Mouse (Mus musculus) forebrain, embryonic 15.5 days (tissue): ENCODE measurements around the gene Sdsl. TPM values are rescaled to one million over a fixed set of nuclear protein-coding genes. Genes with fewer than 3 reads are reported as not detected.

Experiments used
- ATAC-seq: fragments of 200-750 bp; cut with Nextera tagmentation; replicated peaks from 2 replicates; pipeline ENCODE4 v1.8.0; 2017; ENCODE audit warnings: mild to moderate bottlenecking, moderate TSS enrichment, moderate library complexity
- H3K27ac ChIP-seq: fragments of 300-500 bp; sonication (generic); replicated peaks from 2 replicates; pipeline ENCODE4 v1.5.1; 2015; ENCODE audit warnings: mild to moderate bottlenecking, inconsistent platforms
- H3K27me3 ChIP-seq: fragments of 300-500 bp; sonication (generic); 2 replicates; pipeline ENCODE4 v1.6.1; 2015; ENCODE audit warnings: inconsistent platforms
- H3K36me3 ChIP-seq: fragments of 300-500 bp; sonication (generic); 2 replicates; pipeline ENCODE4 v1.6.1; 2015; ENCODE audit warnings: mild to moderate bottlenecking, inconsistent platforms
- H3K4me1 ChIP-seq: fragments of 300-500 bp; sonication (generic); 2 replicates; pipeline ENCODE4 v1.6.1; 2015; ENCODE audit warnings: inconsistent platforms
- H3K4me2 ChIP-seq: fragments of 300-500 bp; sonication (generic); replicated peaks from 2 replicates; pipeline ENCODE4 v1.6.1; 2015; ENCODE audit warnings: mild to moderate bottlenecking, inconsistent platforms
- H3K4me3 ChIP-seq: fragments of 300-500 bp; sonication (generic); 2 replicates; pipeline ENCODE4 v1.5.1; 2015; ENCODE audit warnings: mild to moderate bottlenecking, inconsistent platforms
- H3K9ac ChIP-seq: fragments of 300-500 bp; sonication (generic); replicated peaks from 2 replicates; pipeline ENCODE4 v1.6.1; 2015; ENCODE audit warnings: mild to moderate bottlenecking, inconsistent platforms
- H3K9me3 ChIP-seq: fragments of 300-500 bp; sonication (generic); 2 replicates; pipeline ENCODE4 v1.6.1; 2016; ENCODE audit warnings: inconsistent platforms
- WGBS: fragments of 180-500 bp; shearing (Covaris S2); methylation state at CpG from one replicate; pipeline ENCODE4 v1.1.7; 2015; ENCODE audit warnings: mixed read lengths; 5-methylcytosine and 5-hydroxymethylcytosine counted together
- polyA plus RNA-seq: library from polyadenylated mRNA; unstranded; fragments of >200 nt; fragmentation: Nextera tagmentation; extraction: Ambion mirVana; gene quantifications from 2 replicates; pipeline ENCODE4 v1.2.1, GENCODE M21; 2015

The Sdsl gene
- 2.3 and 2.6 TPM in 2 replicates for polyA plus RNA-seq

- WGBS: 81% methylated on average over 8 of the region's 8 CpGs
- H3K27me3 ChIP-seq: no peaks in the 10 kb centered on the region
- H3K4me2 ChIP-seq: no peak within 1 kb of the TSS
- no peaks in the 10 kb centered on the region for H3K4me1 ChIP-seq
- H3K9me3 ChIP-seq: no peaks in the 10 kb centered on the region
- no peak within 1 kb of the TSS for H3K9ac ChIP-seq
- no peak within 1 kb of the TSS for H3K27ac ChIP-seq
- no peaks in the 10 kb centered on the region for H3K36me3 ChIP-seq
- ATAC-seq: no peak
- H3K4me3 ChIP-seq: no peak within 1 kb of the TSS
Measured at GRCm38 (mm10) chr5:120472770-120473169, at the start of gene Sdsl. Gene Sdsl, minus strand, starts transcription at chr5:120472810.

GRCm38 (mm10) chr5:120517552-120517951 is 44.9 kb upstream of the Sdsl start:
- Histone ChIP-seq H3K9me3 (no peaks in the 10 kb centered on the region), H3K36me3 (no peaks in the 10 kb centered on the region), H3K9ac (no peak overlapping the region), H3K27me3 (no peaks in the 10 kb centered on the region), H3K4me2 (no peak overlapping the region), H3K4me3 (no peak overlapping the region), H3K27ac (no peak overlapping the region), H3K4me1 (peaks cover 10% of the 10 kb centered on the region)
- 55% methylated on average over 9 of the region's 9 CpGs for WGBS
- no peak for ATAC-seq

- no peak overlapping the region for H3K4me2 ChIP-seq
- H3K36me3 ChIP-seq: no peaks in the 10 kb centered on the region
- no peaks in the 10 kb centered on the region for H3K9me3 ChIP-seq
- 72% methylated on average over 15 of the region's 15 CpGs for WGBS
- ATAC-seq: no peak
- H3K9ac ChIP-seq: no peak overlapping the region
- no peak overlapping the region for H3K4me3 ChIP-seq
- H3K27ac ChIP-seq: no peak overlapping the region
- peaks cover 11% of the 10 kb centered on the region for H3K4me1 ChIP-seq
- H3K27me3 ChIP-seq: no peaks in the 10 kb centered on the region; the same call in 1 of the 2 replicates
Measured at GRCm38 (mm10) chr5:120516221-120516984, 43.8 kb upstream of the Sdsl start.

- no peak overlapping the region for H3K9ac ChIP-seq
- no peak overlapping the region for H3K4me2 ChIP-seq
- H3K9me3 ChIP-seq: no peaks in the 10 kb centered on the region
- no peak overlapping the region for H3K27ac ChIP-seq
- peaks cover 21% of the 10 kb centered on the region for H3K4me1 ChIP-seq
- no peak for ATAC-seq
- H3K36me3 ChIP-seq: no peaks in the 10 kb centered on the region
- 71% methylated on average over 7 of the region's 7 CpGs for WGBS
- no peaks in the 10 kb centered on the region; the same call in 1 of the 2 replicates for H3K27me3 ChIP-seq
- H3K4me3 ChIP-seq: no peak overlapping the region
Measured at GRCm38 (mm10) chr5:120515451-120515850, 42.8 kb upstream of the Sdsl start.

- 12% methylated on average over 4 of the region's 4 CpGs for WGBS
- no peak for ATAC-seq
- Histone ChIP-seq H3K4me2 (no peak overlapping the region), H3K27me3 (no peaks in the 10 kb centered on the region; the same call in 1 of the 2 replicates), H3K9me3 (no peaks in the 10 kb centered on the region), H3K4me3 (no peak overlapping the region), H3K4me1 (peaks cover 25% of the 10 kb centered on the region), H3K27ac (no peak overlapping the region), H3K9ac (no peak overlapping the region), H3K36me3 (no peaks in the 10 kb centered on the region)
Measured at GRCm38 (mm10) chr5:120514754-120515153, 42.1 kb upstream of the Sdsl start.

GRCm38 (mm10) chr5:120514031-120514677 is 41.5 kb upstream of the Sdsl start:
- no peak for ATAC-seq
- 85% methylated on average over 9 of the region's 9 CpGs for WGBS
- no peaks in the 10 kb centered on the region for H3K36me3 ChIP-seq

GRCm38 (mm10) chr5:120512911-120513555 is 40.4 kb upstream of the Sdsl start:
- Histone ChIP-seq H3K27ac (no peak overlapping the region), H3K4me1 (peaks cover 25% of the 10 kb centered on the region), H3K27me3 (no peaks in the 10 kb centered on the region; the same call in 1 of the 2 replicates), H3K4me2 (no peak overlapping the region), H3K9ac (no peak overlapping the region), H3K9me3 (no peaks in the 10 kb centered on the region), H3K36me3 (no peaks in the 10 kb centered on the region), H3K4me3 (no peak overlapping the region)
- 46% methylated on average over 15 of the region's 15 CpGs for WGBS
- no peak for ATAC-seq

More at GRCm38 (mm10) chr5:120514031-120514677, 41.5 kb upstream of the Sdsl start:
- Histone ChIP-seq H3K9me3 (no peaks in the 10 kb centered on the region), H3K4me2 (no peak overlapping the region), H3K27ac (no peak overlapping the region), H3K4me3 (no peak overlapping the region), H3K27me3 (no peaks in the 10 kb centered on the region; the same call in 1 of the 2 replicates), H3K4me1 (peaks cover 25% of the 10 kb centered on the region), H3K9ac (no peak overlapping the region)

GRCm38 (mm10) chr5:120511643-120512220 is 39.1 kb upstream of the Sdsl start:
- Histone ChIP-seq H3K4me3 (peak overlapping the region; percentile 44; the same call in 1 of the 2 replicates), H3K9ac (no peak overlapping the region), H3K36me3 (no peaks in the 10 kb centered on the region), H3K4me1 (peaks cover 25% of the 10 kb centered on the region), H3K27ac (no peak overlapping the region), H3K4me2 (peak overlapping the region; percentile 55), H3K27me3 (no peaks in the 10 kb centered on the region; the same call in 1 of the 2 replicates), H3K9me3 (no peaks in the 10 kb centered on the region)
- 38% methylated on average over 14 of the region's 14 CpGs for WGBS
- ATAC-seq: no peak

GRCm38 (mm10) chr5:120510982-120511642 is 38.5 kb upstream of the Sdsl start, which contains the start of gene Slc8b1:
Gene Slc8b1, plus strand, starts transcription at chr5:120511168.
- Histone ChIP-seq H3K27ac (no peak within 1 kb of the TSS), H3K9me3 (no peaks in the 10 kb centered on the region), H3K4me3 (peak within 1 kb of the TSS; percentile 44), H3K4me1 (peaks cover 30% of the 10 kb centered on the region), H3K27me3 (no peaks in the 10 kb centered on the region; the same call in 1 of the 2 replicates), H3K36me3 (no peaks in the 10 kb centered on the region), H3K9ac (0 out of 2 replicates have a peak within 1 kb of the TSS, but pooled peaks have one; percentile 15), H3K4me2 (peak within 1 kb of the TSS; percentile 55)
- ATAC-seq: peak; percentile 76
- under 1% methylated on average over 36 of the region's 36 CpGs for WGBS

GRCm38 (mm10) chr5:120507311-120507710 is 34.7 kb upstream of the Sdsl start:
- H3K27ac ChIP-seq: no peak overlapping the region
- 64% methylated on average over 4 of the region's 4 CpGs for WGBS

GRCm38 (mm10) chr5:120506490-120506889 is 33.9 kb upstream of the Sdsl start:
- H3K27me3 ChIP-seq: no peaks in the 10 kb centered on the region; the same call in 1 of the 2 replicates
- no peak overlapping the region for H3K9ac ChIP-seq
- WGBS: 55% methylated on average over 9 of the region's 9 CpGs
- no peaks in the 10 kb centered on the region for H3K9me3 ChIP-seq
- H3K4me2 ChIP-seq: no peak overlapping the region
- no peak overlapping the region for H3K27ac ChIP-seq
- H3K4me3 ChIP-seq: no peak overlapping the region
- ATAC-seq: no peak
- peaks cover 34% of the 10 kb centered on the region for H3K4me1 ChIP-seq
- no peaks in the 10 kb centered on the region for H3K36me3 ChIP-seq

More at GRCm38 (mm10) chr5:120507311-120507710, 34.7 kb upstream of the Sdsl start:
- Histone ChIP-seq H3K4me2 (no peak overlapping the region), H3K4me1 (peaks cover 27% of the 10 kb centered on the region), H3K9me3 (no peaks in the 10 kb centered on the region), H3K4me3 (no peak overlapping the region), H3K36me3 (no peaks in the 10 kb centered on the region), H3K9ac (no peak overlapping the region), H3K27me3 (no peaks in the 10 kb centered on the region; the same call in 1 of the 2 replicates)
- ATAC-seq: no peak
